Mouse (Mus musculus) splenic B cell, adult 2 months (primary cell): Measurements from ENCODE around the gene Eno3.

ENCODE experiments used
- DNase-seq: peaks from one replicate; pipeline ENCODE4 v3.0.0-alpha.2; 2011; ENCODE audit warnings: low read depth, low spot score
- H3K27me3 ChIP-seq: 2 replicates; pipeline ENCODE4 v1.6.1; 2012; ENCODE audit warnings: mild to moderate bottlenecking, low read length, moderate library complexity, mixed read lengths; ENCODE audit not compliant: control insufficient read depth, poor library complexity, insufficient read depth, severe bottlenecking
- H3K36me3 ChIP-seq: 2 replicates; pipeline ENCODE4 v1.6.1; 2012; ENCODE audit warnings: mild to moderate bottlenecking, low read length, moderate library complexity, mixed read lengths; ENCODE audit not compliant: control insufficient read depth, poor library complexity, insufficient read depth, severe bottlenecking

The Eno3 gene

DNA sequence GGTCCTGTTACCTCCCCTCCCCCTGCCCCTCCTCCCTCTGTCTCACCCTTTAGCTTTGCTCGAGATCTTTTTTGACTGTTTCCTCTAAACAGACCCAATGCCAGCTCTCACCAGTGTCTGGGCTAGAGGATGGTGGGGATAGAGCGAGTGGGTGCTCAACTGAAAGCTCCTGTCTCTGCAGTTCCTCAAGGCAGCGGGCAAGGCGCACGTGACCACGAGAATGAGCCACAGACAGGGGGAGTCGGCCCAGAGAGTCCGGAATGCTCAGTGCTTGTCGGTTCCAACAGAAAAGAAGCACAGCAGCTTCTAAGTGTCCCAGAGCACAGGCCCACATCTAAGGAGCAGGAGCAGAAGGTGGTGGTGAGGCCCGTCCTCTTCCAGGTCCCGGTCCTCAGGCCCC, 17.5 kb downstream of the Eno3 start:
- no peak for DNase-seq

DNA sequence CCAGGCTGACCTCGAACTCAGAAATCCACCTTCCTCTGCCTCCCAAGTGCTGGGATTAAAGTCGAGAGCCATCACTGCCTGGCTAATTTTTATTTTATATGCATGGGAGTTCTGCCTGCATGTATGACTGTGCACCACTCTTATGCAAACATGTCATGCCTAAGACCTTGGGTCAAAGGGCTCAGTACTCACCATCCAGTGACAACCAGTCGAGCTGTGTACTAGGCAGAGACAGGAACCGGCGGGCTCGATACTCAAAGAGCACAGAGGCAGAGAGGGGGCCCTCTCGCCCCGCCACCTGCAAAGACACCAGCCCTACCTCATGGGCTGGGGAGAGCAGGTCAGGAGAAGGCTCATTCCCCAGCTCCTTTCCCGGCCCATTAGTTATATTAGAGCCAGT, 21.1 kb downstream of the Eno3 start:
- H3K36me3 ChIP-seq = peaks cover 11% of the 10 kb centered on the region
- DNase-seq = no peak
- H3K27me3 ChIP-seq = no peaks in the 10 kb centered on the region

More for the DNA sequence above, 17.5 kb downstream of the Eno3 start:
- Histone ChIP-seq H3K36me3 (peaks cover 6% of the 10 kb centered on the region), H3K27me3 (no peaks in the 10 kb centered on the region)

DNA sequence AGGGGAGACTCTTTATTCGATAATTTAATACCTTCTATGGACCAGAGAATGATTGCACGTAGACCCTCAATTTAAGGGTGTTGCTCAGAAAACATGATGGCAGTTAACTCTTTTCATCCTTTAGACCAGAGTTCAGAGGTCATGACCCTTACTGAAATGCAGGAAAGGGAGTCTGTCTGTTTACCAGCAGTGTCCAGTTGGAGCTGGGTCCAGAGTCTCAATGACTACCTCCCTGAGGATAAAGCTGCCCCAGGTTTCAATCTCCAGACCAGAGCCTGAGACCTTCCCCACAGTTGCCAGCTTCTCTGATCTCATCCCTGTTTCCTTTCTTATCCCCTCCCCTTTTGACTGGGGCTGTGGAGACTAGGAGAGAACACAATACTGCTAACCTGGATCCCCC, 21.6 kb downstream of the Eno3 start:
- Histone ChIP-seq H3K27me3 (no peaks in the 10 kb centered on the region), H3K36me3 (peaks cover 11% of the 10 kb centered on the region)
- no peak for DNase-seq

DNA sequence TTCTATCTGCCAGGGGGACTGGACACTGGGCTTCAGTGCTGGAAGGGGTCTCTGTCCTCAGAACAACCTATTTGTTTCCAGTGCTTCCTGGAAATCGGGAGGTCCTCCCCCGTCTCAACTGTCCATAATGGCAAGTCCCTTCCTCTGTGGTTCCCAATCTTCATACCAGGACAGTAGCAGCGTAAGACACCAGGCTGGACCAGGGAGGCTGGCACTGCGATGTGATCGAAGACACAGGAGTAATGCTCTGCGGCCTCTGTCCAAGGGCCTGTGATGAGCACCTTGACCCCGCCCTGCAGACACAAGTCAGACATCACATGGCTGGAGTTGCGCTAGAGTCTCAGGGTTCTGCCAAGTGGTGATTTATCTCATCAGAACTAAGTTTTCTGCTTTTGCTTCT, 22.4 kb downstream of the Eno3 start:
- Histone ChIP-seq H3K36me3 (peaks cover 11% of the 10 kb centered on the region), H3K27me3 (no peaks in the 10 kb centered on the region)
- no peak for DNase-seq

DNA sequence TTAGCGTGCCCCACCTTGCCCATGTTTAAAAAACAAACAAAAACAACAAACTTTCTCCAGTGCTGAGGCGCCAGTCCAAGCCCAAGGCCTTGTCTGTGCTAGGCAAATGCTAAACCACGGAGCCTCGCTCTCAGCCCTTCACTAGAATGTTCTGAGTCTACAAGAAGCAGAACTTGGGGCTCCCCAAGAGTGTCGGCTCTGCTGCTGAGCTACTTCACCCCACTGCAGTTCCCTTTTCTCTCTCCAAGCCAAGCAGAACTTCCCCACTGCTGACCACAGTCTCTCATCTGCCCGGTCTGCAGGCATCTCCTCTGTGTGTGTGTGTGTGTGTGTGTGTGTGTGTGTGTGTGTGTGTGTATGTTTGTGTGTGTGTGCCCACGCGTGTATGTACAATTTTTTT, 22.9 kb downstream of the Eno3 start:
- DNase-seq = peak; percentile 89
- Histone ChIP-seq H3K27me3 (no peaks in the 10 kb centered on the region), H3K36me3 (peaks cover 11% of the 10 kb centered on the region)

DNA sequence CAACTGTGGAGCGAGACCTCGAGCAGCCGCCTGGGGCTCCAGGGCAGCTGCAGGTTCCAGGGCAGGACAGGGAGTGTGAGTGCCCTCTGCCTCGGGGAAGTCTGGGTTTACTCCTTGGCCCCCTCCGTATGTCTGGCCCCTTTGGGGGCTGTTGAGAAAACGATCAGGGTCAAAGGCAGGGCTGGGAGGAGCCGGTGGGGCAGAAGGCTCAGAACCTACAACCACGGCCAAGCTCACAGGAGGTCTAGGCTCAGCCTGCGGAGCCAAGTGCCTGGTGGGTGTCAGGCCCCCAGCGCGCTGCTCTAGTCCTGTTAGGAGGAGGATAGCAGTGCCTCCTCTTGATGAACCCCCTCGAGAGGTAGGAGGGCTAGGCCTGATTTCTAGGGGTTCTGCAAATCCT, 24.2 kb downstream of the Eno3 start:
- no peak for DNase-seq
- H3K36me3 ChIP-seq = peaks cover 10% of the 10 kb centered on the region
- no peaks in the 10 kb centered on the region for H3K27me3 ChIP-seq

DNA sequence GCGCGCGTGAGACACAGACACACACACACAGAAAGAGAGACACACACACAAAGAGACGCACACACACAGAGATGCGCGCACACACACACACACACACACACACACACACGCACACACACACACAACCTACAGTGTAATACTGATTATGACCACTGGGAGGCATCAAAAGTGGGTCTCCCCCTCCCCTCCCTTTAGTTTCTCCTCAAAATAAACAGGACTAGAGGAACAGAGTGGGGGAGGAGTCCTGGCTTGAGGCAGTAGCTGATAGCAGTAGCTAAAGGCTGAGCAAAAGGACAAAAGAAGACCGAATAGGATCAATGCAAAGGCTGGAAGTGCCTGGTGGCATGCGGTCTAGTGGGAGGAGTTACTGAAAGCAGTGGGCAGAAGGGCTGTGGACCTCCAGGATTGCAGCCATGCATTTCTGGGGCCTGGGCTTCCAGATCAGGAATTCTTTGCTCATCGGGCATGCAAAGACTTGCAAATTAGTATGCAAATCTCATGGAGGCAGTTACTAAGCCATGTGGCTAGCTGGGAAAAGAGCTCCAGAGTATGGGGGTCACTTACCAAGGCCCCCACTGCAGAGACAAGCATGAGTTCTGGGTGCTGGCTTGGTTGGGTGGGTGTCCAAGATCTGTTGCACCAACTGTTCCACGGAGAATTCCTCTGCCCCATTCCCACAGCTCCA, 25.0 kb downstream of the Eno3 start:
- DNase-seq = peak; percentile 57
- Histone ChIP-seq H3K27me3 (no peaks in the 10 kb centered on the region), H3K36me3 (peaks cover 8% of the 10 kb centered on the region)

DNA sequence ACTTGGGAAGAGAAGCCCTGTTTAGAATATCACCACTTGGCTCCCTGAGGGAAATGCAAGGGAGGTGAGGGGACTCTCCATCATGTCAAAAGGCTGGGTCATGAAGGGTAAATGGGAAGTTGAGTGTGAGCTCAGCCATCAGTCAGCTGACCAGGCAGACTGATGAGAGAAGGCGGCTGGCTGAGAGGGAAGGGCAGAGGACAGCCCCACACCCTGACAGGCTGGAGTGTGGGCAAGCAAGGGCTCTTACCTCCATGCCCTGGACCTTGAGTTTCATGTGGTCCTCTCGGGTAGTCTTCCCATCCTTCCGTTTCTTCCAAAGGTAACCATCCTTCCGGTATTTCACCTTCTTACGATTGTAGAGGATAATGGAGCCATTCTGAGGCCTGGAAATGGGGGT, 26.6 kb downstream of the Eno3 start:
- Histone ChIP-seq H3K36me3 (peaks cover 7% of the 10 kb centered on the region), H3K27me3 (no peaks in the 10 kb centered on the region)
- DNase-seq = no peak

DNA sequence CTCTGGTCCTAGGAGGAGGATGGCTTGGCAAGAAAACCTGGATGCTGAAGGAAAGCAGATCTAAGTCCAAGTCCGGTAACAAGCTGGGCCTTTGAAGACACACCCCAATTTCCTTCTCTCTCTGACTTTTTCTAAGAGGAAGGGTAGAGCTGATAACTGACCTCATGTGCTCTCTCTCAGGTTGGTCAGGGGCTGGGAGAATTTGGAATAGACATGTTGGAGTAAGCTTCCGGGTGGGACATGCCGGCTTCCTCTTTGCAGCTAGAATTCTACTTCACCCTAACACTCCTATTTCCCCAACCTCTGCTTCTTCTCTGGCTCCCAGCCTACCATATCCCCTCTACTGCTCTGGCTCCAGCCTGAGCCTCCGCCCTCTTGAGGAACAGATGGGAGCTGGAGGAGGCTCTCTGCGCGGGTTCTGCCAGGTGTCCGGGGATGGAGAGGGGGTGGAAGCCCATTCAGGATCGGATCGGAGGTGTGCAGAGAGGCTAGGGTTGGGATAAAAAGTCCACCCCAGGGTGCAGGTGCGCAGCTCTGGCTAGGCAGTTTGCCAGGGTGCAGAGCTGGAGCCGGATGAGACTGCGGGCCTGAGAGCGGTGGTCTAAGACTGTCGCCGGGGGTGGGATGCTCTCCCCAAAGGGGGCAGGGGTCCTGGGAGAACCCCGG, 30.0 kb downstream of the Eno3 start:
- no peak for DNase-seq
- H3K36me3 ChIP-seq = peaks cover 2% of the 10 kb centered on the region; the same call in 1 of the 2 replicates
- H3K27me3 ChIP-seq = no peaks in the 10 kb centered on the region

DNA sequence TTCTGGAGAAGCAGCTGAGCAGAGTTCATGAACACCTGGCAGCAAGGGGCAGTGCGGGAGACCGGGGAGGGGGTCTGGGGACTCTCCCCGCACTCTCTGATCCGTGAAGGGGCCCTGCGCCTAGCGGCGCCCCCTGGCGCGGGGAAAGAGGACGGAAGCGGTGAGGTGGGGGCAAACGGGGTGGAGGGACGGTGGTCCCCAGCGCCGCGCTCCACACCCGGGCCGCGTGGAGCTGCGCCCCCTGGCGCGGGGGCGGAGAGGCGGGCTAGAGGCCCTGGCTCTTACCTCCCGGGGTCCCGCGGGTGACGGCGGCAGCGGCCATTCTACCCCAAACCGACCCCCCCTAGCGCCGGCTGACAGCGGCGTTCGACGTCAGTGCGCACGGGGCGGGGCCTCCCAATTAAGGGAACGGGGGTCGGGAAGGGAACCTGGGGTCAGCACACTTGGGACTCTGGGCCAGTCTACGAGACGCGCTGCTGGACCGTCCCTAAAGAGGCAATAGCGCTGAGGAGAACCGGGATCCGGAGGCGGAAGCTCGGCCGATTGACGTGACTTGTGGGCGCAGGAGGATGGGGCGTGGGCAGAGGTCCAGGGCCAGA, 30.7 kb downstream of the Eno3 start, which contains the start of gene Camta2:
TSS of gene Camta2 (minus strand) at position 505 of the 599 bp plus-strand sequence.
- DNase-seq = peak; percentile 76
- Histone ChIP-seq H3K36me3 (no peaks in the 10 kb centered on the region; the same call in 1 of the 2 replicates), H3K27me3 (no peaks in the 10 kb centered on the region; the same call in 1 of the 2 replicates)

DNA sequence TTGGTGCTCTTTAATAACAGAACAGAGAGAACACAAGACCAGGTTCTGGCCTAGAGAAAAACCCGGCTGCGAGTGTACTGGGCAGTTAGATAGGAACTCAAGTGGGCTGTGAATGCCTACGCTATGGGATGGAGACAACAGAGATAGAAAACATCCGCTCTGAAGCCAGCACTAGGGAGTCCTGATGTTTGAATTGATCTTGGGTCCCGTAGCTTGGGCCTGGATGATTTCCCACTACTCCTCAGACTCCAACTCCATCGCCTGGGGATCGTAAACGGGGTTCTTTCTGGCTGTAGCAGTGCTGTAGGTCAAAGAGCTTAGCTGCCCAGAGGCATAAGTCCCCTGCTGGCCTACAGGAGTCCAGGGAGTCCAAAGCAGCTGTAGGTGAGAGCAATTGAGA, 31.4 kb downstream of the Eno3 start:
- no peak for DNase-seq
- H3K27me3 ChIP-seq = no peaks in the 10 kb centered on the region; the same call in 1 of the 2 replicates
- no peaks in the 10 kb centered on the region; the same call in 1 of the 2 replicates for H3K36me3 ChIP-seq

DNA sequence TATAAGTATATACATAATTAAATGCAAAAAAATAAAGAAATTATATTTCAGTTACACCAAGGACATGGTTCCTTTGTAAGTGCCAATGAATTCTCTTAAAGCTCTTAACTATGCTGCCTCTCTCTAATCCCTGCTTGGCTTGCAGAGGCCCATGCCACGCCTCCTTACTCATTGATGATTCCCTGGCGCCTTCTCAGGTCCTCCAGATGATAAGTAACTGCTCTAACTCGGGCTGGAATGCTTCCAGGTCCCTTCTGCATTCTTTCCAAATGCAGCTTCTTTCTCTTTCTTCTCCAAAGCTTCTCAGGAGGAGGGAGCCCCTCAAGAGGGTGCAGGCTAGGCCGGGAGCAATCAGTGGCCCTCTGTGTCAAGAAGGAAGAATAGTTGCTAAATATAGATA, 32.6 kb downstream of the Eno3 start:
- DNase-seq = no peak
- Histone ChIP-seq H3K36me3 (no peaks in the 10 kb centered on the region; the same call in 1 of the 2 replicates), H3K27me3 (no peaks in the 10 kb centered on the region; the same call in 1 of the 2 replicates)

DNA sequence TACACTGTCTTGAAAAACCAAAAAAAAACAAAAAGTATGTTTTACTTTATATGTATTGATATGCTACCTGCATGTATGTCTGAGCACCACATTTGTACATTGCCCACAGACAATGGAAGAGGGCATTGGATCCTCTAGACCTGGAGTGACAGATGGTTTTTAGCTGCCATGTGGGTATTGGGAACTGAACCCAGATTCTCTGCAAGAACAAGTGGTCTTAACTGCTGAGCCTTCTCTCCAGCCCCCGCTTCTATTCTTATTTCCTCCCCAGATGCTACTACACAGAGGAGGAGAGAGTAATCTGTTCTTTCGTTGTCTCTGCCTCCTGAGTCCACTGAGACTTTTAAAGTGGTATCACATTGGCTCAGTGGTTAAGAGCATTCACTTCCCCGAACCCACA, 36.5 kb downstream of the Eno3 start:
- DNase-seq = no peak
- Histone ChIP-seq H3K36me3 (no peaks in the 10 kb centered on the region), H3K27me3 (no peaks in the 10 kb centered on the region; the same call in 1 of the 2 replicates)

DNA sequence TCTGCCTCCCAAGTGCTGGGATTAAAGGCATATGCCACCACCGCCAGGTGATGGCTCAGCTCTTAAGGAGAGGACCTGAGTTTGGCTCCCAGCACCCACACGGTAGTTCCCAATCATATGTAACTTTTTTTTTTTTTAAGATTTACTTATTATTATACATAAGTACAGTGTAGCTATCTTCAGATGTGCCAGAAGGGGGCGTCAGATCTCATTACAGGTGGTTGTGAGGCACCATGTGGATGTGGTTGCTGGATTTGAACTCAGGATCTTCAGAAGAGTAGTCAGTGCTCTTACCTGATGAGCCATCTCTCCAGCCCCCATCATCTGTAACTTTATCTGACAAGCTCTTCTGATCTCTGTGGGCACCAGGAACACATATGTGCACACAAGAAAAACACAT, 40.4 kb downstream of the Eno3 start:
- DNase-seq = peak; percentile 59
- Histone ChIP-seq H3K27me3 (no peaks in the 10 kb centered on the region; the same call in 1 of the 2 replicates), H3K36me3 (no peaks in the 10 kb centered on the region)

DNA sequence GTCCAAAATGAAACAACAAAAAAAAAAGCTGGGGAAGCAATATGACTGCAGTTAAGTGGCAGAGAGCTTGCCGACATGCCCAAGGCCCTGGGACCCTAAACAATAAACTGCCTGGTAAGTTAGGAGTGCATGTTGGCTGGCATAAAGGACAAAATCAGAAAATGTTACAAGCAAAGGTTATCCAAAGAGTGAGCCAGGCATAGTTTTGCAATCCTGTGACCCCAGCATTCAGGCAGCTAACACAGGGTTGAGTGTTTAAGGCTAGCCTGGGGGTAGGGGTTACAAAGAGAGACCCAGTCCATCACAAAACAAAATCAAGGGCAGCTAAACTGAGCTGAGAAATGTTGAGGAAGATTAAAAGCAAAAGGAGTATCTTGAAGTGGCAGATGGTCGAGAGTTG, 42.0 kb downstream of the Eno3 start:
- DNase-seq = no peak
- no peaks in the 10 kb centered on the region for H3K27me3 ChIP-seq
- H3K36me3 ChIP-seq = 0 out of 2 replicates have a peak, but pooled peaks cover under 1% of the 10 kb centered on the region
